Mouse (Mus musculus) urinary bladder, postnatal 14 days (tissue): Measurements from ENCODE around the gene Rsph9.

Experiments
- DNase-seq: peaks from one replicate; pipeline ENCODE4 v3.0.0; 2021; ENCODE audit warnings: low spot score

Rsph9 gene

GRCm38 (mm10) chr17:46143578-46144423 lies at the start of gene Rsph9:
Gene Rsph9 (minus strand): TSS chr17:46144216.
- DNase-seq, result peak; percentile 89

- no peak for DNase-seq
Observed at GRCm38 (mm10) chr17:46188829-46189228, 44.8 kb upstream of the Rsph9 start.

- no peak for DNase-seq
Observed at GRCm38 (mm10) chr17:46182273-46182672, 38.3 kb upstream of the Rsph9 start.

GRCm38 (mm10) chr17:46170538-46170937 lies 26.5 kb upstream of the Rsph9 start:
- no peak for DNase-seq

- no peak for DNase-seq
Observed at GRCm38 (mm10) chr17:46168768-46169167, 24.8 kb upstream of the Rsph9 start.

- no peak for DNase-seq
Observed at GRCm38 (mm10) chr17:46168318-46168717, 24.3 kb upstream of the Rsph9 start.

GRCm38 (mm10) chr17:46167014-46167413 lies 23.0 kb upstream of the Rsph9 start:
- no peak for DNase-seq

- no peak for DNase-seq
Observed at GRCm38 (mm10) chr17:46166270-46166669, 22.3 kb upstream of the Rsph9 start.

- no peak for DNase-seq
Observed at GRCm38 (mm10) chr17:46165460-46165859, 21.4 kb upstream of the Rsph9 start.

GRCm38 (mm10) chr17:46164791-46165190 lies 20.8 kb upstream of the Rsph9 start:
- DNase-seq, result no peak

- no peak for DNase-seq
Observed at GRCm38 (mm10) chr17:46164301-46164700, 20.3 kb upstream of the Rsph9 start.

- DNase-seq, result peak; percentile 31
Observed at GRCm38 (mm10) chr17:46162951-46163421, 19.0 kb upstream of the Rsph9 start.

- no peak for DNase-seq
Observed at GRCm38 (mm10) chr17:46162551-46162950, 18.5 kb upstream of the Rsph9 start.

- no peak for DNase-seq
Observed at GRCm38 (mm10) chr17:46161710-46162109, 17.7 kb upstream of the Rsph9 start.

- peak; percentile 52 for DNase-seq
Observed at GRCm38 (mm10) chr17:46161179-46161578, 17.2 kb upstream of the Rsph9 start.

GRCm38 (mm10) chr17:46160686-46161085 lies 16.7 kb upstream of the Rsph9 start, which contains the start of gene Gtpbp2:
Gene Gtpbp2 (plus strand): TSS chr17:46161032.
- peak; percentile 95 for DNase-seq

- peak; percentile 94 for DNase-seq
Observed at GRCm38 (mm10) chr17:46160090-46160662, 16.2 kb upstream of the Rsph9 start.

- DNase-seq, result no peak
Observed at GRCm38 (mm10) chr17:46159236-46159635, 15.2 kb upstream of the Rsph9 start.

- DNase-seq, result no peak
Observed at GRCm38 (mm10) chr17:46157131-46157530, 13.1 kb upstream of the Rsph9 start.

GRCm38 (mm10) chr17:46156680-46157079 lies 12.7 kb upstream of the Rsph9 start:
- no peak for DNase-seq

- DNase-seq, result no peak
Observed at GRCm38 (mm10) chr17:46154336-46154735, 10.3 kb upstream of the Rsph9 start.

- DNase-seq, result peak; percentile 89
Observed at GRCm38 (mm10) chr17:46152847-46153782, 9.1 kb upstream of the Rsph9 start, which contains the start of gene Mad2l1bp. Gene Mad2l1bp (minus strand): TSS chr17:46153553.
